ENCODE assay signal across 14 mouse cellular contexts in the genomic region with DNA sequence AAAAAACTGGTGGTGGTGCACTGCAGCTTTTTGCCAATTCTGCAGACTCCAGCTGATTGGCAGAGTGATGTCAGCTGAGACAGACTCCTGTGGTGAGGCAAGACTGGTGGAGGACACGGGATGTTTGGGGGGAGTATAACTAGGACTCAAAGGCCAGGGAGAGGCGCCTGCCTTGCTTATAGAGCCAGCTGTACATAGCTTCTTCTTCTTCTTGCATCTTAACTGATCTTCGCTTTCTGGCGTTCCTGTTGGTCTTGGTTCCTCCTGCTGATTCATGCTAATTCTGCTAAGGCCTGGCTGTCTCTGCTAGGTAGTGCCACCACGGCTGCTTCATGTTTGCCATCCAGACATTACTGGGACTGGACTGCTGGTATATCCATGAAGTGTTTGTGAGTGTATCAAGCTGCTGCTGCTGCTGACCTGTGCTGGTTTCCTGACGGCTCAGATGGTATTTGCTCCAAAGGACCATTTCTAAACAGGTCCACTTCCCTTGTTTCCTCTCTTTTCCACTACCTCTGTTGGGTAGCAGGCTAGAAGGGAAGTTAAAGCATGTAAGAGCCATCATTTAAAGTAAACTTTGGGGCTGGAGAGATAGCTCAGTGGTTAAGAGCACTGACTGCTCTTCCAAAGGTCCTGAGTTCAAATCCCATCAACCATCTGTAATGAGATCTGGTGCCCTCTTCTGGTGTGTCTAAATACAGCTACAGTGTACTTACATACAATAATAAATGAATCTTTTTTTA.
"Had no signal": no experiment of that assay in that cellular context is flagged by ENCODE, and none has a peak within 500 bp of the region (broad histone marks: within the 10 kb centered on the region; RNA-seq: fewer than 3 reads in every experiment).

No protein-coding gene starts in this region.

- DNase-seq: kidney, adult 2 months; kidney, postnatal 14 days; liver, embryonic 13.5 days; liver, postnatal 0 days; lung, postnatal 4 days; right cerebral cortex, postnatal 4 days; spleen, adult 18-20 months; thymus, adult 18-20 months; thymus, postnatal 36 days had no signal

- H3K36me3 ChIP-seq: kidney, embryonic 15.5 days; limb, embryonic 15.5 days; liver, embryonic 13.5 days; lung, embryonic 15.5 days; midbrain, embryonic 13.5 days; neural tube, embryonic 15.5 days had no signal

- H3K27me3 ChIP-seq: kidney, embryonic 15.5 days; limb, embryonic 15.5 days; liver, embryonic 13.5 days; lung, embryonic 15.5 days; midbrain, embryonic 13.5 days; neural tube, embryonic 15.5 days had no signal

- ATAC-seq: liver, postnatal 0 days; midbrain, embryonic 13.5 days had no signal

- H3K4me3 ChIP-seq: kidney, embryonic 15.5 days; limb, embryonic 15.5 days; liver, embryonic 13.5 days; lung, embryonic 15.5 days; midbrain, embryonic 13.5 days; neural tube, embryonic 15.5 days had no signal

- H3K27ac ChIP-seq: kidney, embryonic 15.5 days; limb, embryonic 15.5 days; liver, embryonic 13.5 days; lung, embryonic 15.5 days; midbrain, embryonic 13.5 days; neural tube, embryonic 15.5 days had no signal

- H3K4me1 ChIP-seq: limb, embryonic 15.5 days; liver, embryonic 13.5 days; lung, embryonic 15.5 days; midbrain, embryonic 13.5 days; neural tube, embryonic 15.5 days had no signal
